Mouse (Mus musculus) liver (tissue): Measurements from ENCODE around the gene Psmd13.
"Not testable (repeated sequence)": the region's sequence is repeated elsewhere in the genome, so short reads cannot be mapped to it uniquely, and the experiment has no call there.

ENCODE experiments used
- DNase-seq: peaks from one replicate; pipeline ENCODE4 v3.0.0-alpha.2; 2020; ENCODE audit warnings: mixed read lengths

Gene Psmd13

GRCm38 (mm10) chr7:140856785-140857549 lies 24.8 kb upstream of the Psmd13 start, which contains the start of gene Ric8a:
Ric8a (plus strand) TSS chr7:140856957.
- DNase-seq: peak; percentile 93

- DNase-seq: no peak
These were observed 23.9 kb upstream of the Psmd13 start, which contains the start of gene Bet1l for GRCm38 (mm10) chr7:140857550-140858505. Bet1l (minus strand) TSS chr7:140857577.

GRCm38 (mm10) chr7:140858746-140859145 lies 23.0 kb upstream of the Psmd13 start:
- DNase-seq: no peak

GRCm38 (mm10) chr7:140859997-140860396 lies 21.8 kb upstream of the Psmd13 start:
- DNase-seq: no peak

- no peak for DNase-seq
These were observed 21.0 kb upstream of the Psmd13 start for GRCm38 (mm10) chr7:140860728-140861127.

GRCm38 (mm10) chr7:140864761-140865160 lies 17.0 kb upstream of the Psmd13 start:
- no peak for DNase-seq

GRCm38 (mm10) chr7:140874224-140874623 lies 7.5 kb upstream of the Psmd13 start:
- no peak for DNase-seq

- DNase-seq: no peak
These were observed 4.4 kb upstream of the Psmd13 start for GRCm38 (mm10) chr7:140877364-140877763.

- peak; percentile 33 for DNase-seq
These were observed 2.4 kb upstream of the Psmd13 start for GRCm38 (mm10) chr7:140879355-140879754.

GRCm38 (mm10) chr7:140880419-140880818 lies 1.3 kb upstream of the Psmd13 start:
- no peak for DNase-seq

- no peak for DNase-seq
These were observed 778 bp upstream of the Psmd13 start for GRCm38 (mm10) chr7:140880865-140881515.

GRCm38 (mm10) chr7:140882469-140882803 lies 668 bp downstream of the Psmd13 start:
- DNase-seq: no peak

- DNase-seq: not testable (repeated sequence)
These were observed 8.9 kb downstream of the Psmd13 start for GRCm38 (mm10) chr7:140890636-140891035.

- DNase-seq: no peak
These were observed 12.3 kb downstream of the Psmd13 start for GRCm38 (mm10) chr7:140894031-140894430.

GRCm38 (mm10) chr7:140894611-140895010 lies 12.8 kb downstream of the Psmd13 start:
- no peak for DNase-seq

GRCm38 (mm10) chr7:140897863-140898262 lies 16.1 kb downstream of the Psmd13 start:
- no peak for DNase-seq

- DNase-seq: no peak
These were observed 17.4 kb downstream of the Psmd13 start for GRCm38 (mm10) chr7:140899121-140899520.

- DNase-seq: no peak
These were observed 18.5 kb downstream of the Psmd13 start, which contains the start of gene Cox8b for GRCm38 (mm10) chr7:140900220-140900619. Cox8b (minus strand) TSS chr7:140900446.

- no peak for DNase-seq
These were observed 20.5 kb downstream of the Psmd13 start for GRCm38 (mm10) chr7:140902036-140902875.

GRCm38 (mm10) chr7:140903212-140903611 lies 21.4 kb downstream of the Psmd13 start:
- DNase-seq: peak; percentile 77

GRCm38 (mm10) chr7:140905642-140906081 lies 23.9 kb downstream of the Psmd13 start:
- no peak for DNase-seq

GRCm38 (mm10) chr7:140907131-140907530 lies 25.4 kb downstream of the Psmd13 start:
- no peak for DNase-seq
